Mouse (Mus musculus): ENCODE data around the gene Ifrd2. TPM values are rescaled to one million over a fixed set of nuclear protein-coding genes. Genes with fewer than 3 reads are reported as not detected.
A peak's percentile ranks its signal among the peaks of the same experiment; 100 is the strongest.
"Not testable (repeated sequence)": the region's sequence is repeated elsewhere in the genome, so short reads cannot be mapped to it uniquely, and the experiment has no call there.

Ifrd2 gene
- polyA plus RNA-seq, 1 experiment from 2014 or later: 40.0 TPM

DNA sequence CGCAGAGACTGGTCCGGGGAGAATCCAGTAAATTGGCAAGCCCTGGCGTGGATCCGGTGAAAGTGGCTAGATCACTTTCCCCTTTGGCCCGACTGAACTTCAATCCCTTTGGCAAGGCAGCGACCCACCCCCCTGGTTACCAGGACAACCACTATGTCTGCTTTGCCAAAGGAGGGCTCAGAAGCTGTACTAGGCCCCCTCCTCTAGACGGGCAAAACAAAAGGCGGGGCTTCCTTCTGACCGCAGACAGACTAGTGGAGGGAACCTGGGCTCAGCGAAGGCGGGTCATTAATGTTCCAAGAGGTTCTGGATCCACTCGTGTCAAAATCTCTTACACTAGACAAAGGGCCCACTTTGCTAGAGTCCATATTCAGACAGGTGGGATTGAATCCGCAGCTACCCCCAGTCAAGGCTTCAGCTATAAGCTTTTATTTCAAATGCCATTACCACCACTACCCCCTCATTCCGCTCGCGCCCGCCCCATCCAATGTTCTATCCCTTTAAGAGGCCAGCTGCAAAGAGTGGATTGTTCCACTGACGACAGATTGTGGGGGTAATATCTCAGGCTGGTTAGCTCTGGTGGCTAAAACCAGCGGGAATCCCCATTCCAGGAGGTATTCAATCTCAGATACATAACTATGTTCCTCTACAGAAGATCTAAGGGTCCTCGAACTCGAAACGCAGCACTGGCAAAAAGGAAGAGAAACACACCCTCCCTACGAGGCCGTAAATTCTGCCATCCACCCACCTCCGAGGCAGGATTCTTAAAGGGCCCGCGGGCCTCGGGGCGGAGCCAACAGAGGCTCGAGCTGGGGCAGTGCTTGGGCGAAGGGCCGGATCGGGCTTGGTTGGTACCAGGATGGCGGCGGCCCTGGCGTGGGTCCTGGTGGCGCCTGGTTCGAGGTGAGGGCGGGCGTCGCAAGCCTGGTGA is 18.8 kb upstream of the Ifrd2 start:
- peak overlapping the region; percentile 73 for H3K4me3 ChIP-seq
- 0% methylated on average over 41 of the region's 41 CpGs for WGBS
- peak overlapping the region; percentile 66 for H3K9ac ChIP-seq
- peak overlapping the region; percentile 90 for H3K27ac ChIP-seq
- H3K36me3 ChIP-seq: peaks cover 33% of the 10 kb centered on the region
- ATAC-seq (ENCODE audit: borderline replicate concordance, extremely low read depth, low FRiP score, low TSS enrichment): peak; percentile 85
- no peaks in the 10 kb centered on the region for H3K9me3 ChIP-seq
- no peaks in the 10 kb centered on the region for H3K27me3 ChIP-seq
- peak overlapping the region; percentile 73 for H3K4me2 ChIP-seq
- H3K4me1 ChIP-seq: peaks cover 51% of the 10 kb centered on the region

DNA sequence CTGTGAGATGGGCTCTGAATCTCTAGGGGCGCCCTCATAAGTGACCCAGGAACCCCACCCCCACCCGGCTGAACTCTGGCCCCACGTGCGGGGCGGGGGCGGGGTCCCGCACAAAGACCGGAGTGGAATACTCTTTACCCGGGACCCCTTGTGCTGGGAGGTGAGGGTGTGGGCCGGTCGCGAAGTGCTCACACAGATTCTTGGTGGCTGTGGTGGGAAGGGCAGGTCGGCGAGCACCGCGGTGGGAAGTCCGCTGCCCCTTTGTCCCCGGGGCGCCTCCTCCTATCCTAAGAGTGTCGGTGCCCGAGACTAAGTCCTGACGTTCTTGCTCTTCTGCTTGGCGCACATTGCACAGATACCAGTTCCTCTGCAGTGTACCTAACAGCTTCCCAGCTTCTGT is 18.2 kb upstream of the Ifrd2 start:
- Histone ChIP-seq H3K27ac (peak overlapping the region; percentile 90), H3K9me3 (no peaks in the 10 kb centered on the region), H3K27me3 (no peaks in the 10 kb centered on the region), H3K4me2 (peak overlapping the region; percentile 73), H3K36me3 (peaks cover 36% of the 10 kb centered on the region), H3K9ac (peak overlapping the region; percentile 66), H3K4me1 (peaks cover 44% of the 10 kb centered on the region), H3K4me3 (peak overlapping the region; percentile 73)
- ATAC-seq (ENCODE audit: borderline replicate concordance, extremely low read depth, low FRiP score, low TSS enrichment): peak; percentile 6; the same call in 1 of the 2 replicates
- WGBS: 0% methylated on average over 23 of the region's 23 CpGs

GRCm38 (mm10) chr9:107570016-107570415 is 17.4 kb upstream of the Ifrd2 start:
- Histone ChIP-seq H3K9ac (peak overlapping the region; percentile 66), H3K36me3 (peaks cover 38% of the 10 kb centered on the region), H3K27me3 (no peaks in the 10 kb centered on the region), H3K4me3 (peak overlapping the region; percentile 73), H3K27ac (peak overlapping the region; percentile 90), H3K4me1 (peaks cover 44% of the 10 kb centered on the region), H3K9me3 (no peaks in the 10 kb centered on the region), H3K4me2 (peak overlapping the region; percentile 73)
- ATAC-seq (ENCODE audit: borderline replicate concordance, extremely low read depth, low FRiP score, low TSS enrichment): no peak
- WGBS: 20% methylated on average over 13 of the region's 13 CpGs

GRCm38 (mm10) chr9:107570845-107571244 is 16.6 kb upstream of the Ifrd2 start:
- Histone ChIP-seq H3K4me1 (peaks cover 48% of the 10 kb centered on the region), H3K9me3 (no peaks in the 10 kb centered on the region), H3K27ac (peak overlapping the region; percentile 3; the same call in 1 of the 2 replicates), H3K9ac (peak overlapping the region; percentile 66; the same call in 1 of the 2 replicates), H3K4me3 (peak overlapping the region; percentile 73), H3K36me3 (peaks cover 35% of the 10 kb centered on the region), H3K27me3 (no peaks in the 10 kb centered on the region), H3K4me2 (peak overlapping the region; percentile 73)
- no peak for ATAC-seq (ENCODE audit: borderline replicate concordance, extremely low read depth, low FRiP score, low TSS enrichment)
- 74% methylated on average over 21 of the region's 21 CpGs for WGBS

DNA sequence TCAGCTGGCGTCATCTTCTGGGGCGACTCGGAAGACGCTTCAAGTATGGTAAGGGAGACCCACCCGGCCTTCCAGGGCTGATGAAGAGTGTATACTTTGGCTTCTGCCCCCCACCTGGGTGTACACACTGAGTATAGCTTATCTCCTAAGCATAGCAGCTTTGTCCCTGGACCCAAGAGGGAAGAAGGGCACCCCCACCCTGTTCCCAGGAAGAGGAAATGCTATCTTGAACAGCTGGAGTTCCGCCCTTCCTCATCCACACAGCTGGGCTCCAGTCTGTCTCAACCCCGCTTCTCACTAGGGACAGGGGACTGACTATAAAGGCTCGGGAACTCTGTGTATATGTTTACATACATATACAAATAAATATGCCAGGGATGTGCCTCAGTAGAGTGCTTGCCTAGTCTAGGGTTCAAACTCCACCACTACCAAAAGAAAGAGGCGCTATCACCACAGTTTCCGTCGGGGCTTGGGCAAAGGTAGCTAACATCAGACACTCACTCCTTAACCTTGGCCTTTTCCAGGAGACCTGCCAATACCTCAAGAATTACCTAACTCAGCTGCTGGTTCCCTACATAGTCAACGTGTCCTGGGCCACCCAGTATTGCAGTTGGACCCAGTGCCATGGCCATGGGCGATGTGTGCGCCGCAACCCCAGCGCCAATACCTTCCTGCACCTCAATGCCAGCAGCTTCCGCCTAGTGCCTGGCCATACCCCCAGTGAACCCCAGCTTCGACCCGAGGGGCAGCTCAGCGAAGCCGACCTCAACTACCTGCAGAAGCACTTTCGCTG is 15.7 kb upstream of the Ifrd2 start:
- Histone ChIP-seq H3K4me1 (peaks cover 49% of the 10 kb centered on the region), H3K9ac (no peak overlapping the region), H3K4me3 (0 out of 2 replicates have a peak overlapping the region, but pooled peaks have one; percentile 73), H3K4me2 (peak overlapping the region; percentile 73), H3K9me3 (no peaks in the 10 kb centered on the region), H3K36me3 (peaks cover 35% of the 10 kb centered on the region), H3K27ac (no peak overlapping the region), H3K27me3 (no peaks in the 10 kb centered on the region)
- 83% methylated on average over 22 of the region's 22 CpGs for WGBS
- ATAC-seq (ENCODE audit: borderline replicate concordance, extremely low read depth, low FRiP score, low TSS enrichment): no peak

- no peak overlapping the region for H3K4me3 ChIP-seq
- peaks cover 35% of the 10 kb centered on the region for H3K36me3 ChIP-seq
- 84% methylated on average over 2 of the region's 2 CpGs for WGBS
- H3K4me1 ChIP-seq: peaks cover 49% of the 10 kb centered on the region
- H3K9me3 ChIP-seq: no peaks in the 10 kb centered on the region
- no peak overlapping the region for H3K9ac ChIP-seq
- no peaks in the 10 kb centered on the region for H3K27me3 ChIP-seq
- H3K4me2 ChIP-seq: no peak overlapping the region
- H3K27ac ChIP-seq: no peak overlapping the region
- no peak for ATAC-seq (ENCODE audit: borderline replicate concordance, extremely low read depth, low FRiP score, low TSS enrichment)
Measured at GRCm38 (mm10) chr9:107572327-107572662, 15.1 kb upstream of the Ifrd2 start.

DNA sequence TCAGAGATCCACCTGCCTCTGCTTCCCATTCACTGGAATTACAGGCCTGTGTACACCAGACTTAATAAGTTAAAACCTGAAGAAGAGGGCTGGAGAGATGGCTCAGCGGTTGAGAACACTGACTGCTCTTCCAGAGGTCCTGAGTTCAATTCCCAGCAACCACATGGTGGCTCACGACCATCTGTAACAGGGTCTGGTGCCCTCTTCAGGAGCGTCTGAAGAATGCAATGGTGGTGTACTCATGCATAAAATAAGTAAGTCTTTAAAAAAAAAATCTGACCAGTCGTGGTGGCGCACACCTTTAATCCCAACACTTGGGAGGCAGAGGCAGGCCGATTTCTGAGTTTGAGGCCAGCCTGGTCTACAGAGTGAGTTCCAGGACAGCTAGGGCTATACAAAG is 13.7 kb upstream of the Ifrd2 start:
- ATAC-seq (ENCODE audit: borderline replicate concordance, extremely low read depth, low FRiP score, low TSS enrichment); H3K9ac ChIP-seq; H3K27ac ChIP-seq; H3K27me3 ChIP-seq; H3K4me3 ChIP-seq; H3K4me2 ChIP-seq; H3K9me3 ChIP-seq: not testable (repeated sequence)
- 77% methylated on average over 6 of the region's 6 CpGs for WGBS
- peaks cover 35% of the 10 kb centered on the region for H3K36me3 ChIP-seq
- H3K4me1 ChIP-seq: peaks cover 47% of the 10 kb centered on the region

GRCm38 (mm10) chr9:107575579-107576356 is 11.7 kb upstream of the Ifrd2 start:
- H3K27ac ChIP-seq: peak overlapping the region; percentile 74
- no peak for ATAC-seq (ENCODE audit: borderline replicate concordance, extremely low read depth, low FRiP score, low TSS enrichment)
- H3K9me3 ChIP-seq: no peaks in the 10 kb centered on the region
- no peak overlapping the region for H3K9ac ChIP-seq
- no peak overlapping the region for H3K4me3 ChIP-seq
- peaks cover 45% of the 10 kb centered on the region for H3K4me1 ChIP-seq
- WGBS: 62% methylated on average over 14 of the region's 14 CpGs
- H3K4me2 ChIP-seq: no peak overlapping the region
- H3K27me3 ChIP-seq: no peaks in the 10 kb centered on the region
- H3K36me3 ChIP-seq: peaks cover 35% of the 10 kb centered on the region

GRCm38 (mm10) chr9:107576357-107577107 is 10.9 kb upstream of the Ifrd2 start, which contains the start of gene Hyal1:
TSS of gene Hyal1 (plus strand) at chr9:107576927.
- Histone ChIP-seq H3K36me3 (peaks cover 27% of the 10 kb centered on the region), H3K4me1 (peaks cover 44% of the 10 kb centered on the region), H3K9me3 (no peaks in the 10 kb centered on the region), H3K9ac (peak within 1 kb of the TSS; percentile 42), H3K27ac (peak within 1 kb of the TSS; percentile 74), H3K4me3 (peak within 1 kb of the TSS; percentile 40), H3K27me3 (no peaks in the 10 kb centered on the region), H3K4me2 (peak within 1 kb of the TSS; percentile 61)
- 14% methylated on average over 16 of the region's 16 CpGs for WGBS
- ATAC-seq (ENCODE audit: borderline replicate concordance, extremely low read depth, low FRiP score, low TSS enrichment): peak; percentile 73

DNA sequence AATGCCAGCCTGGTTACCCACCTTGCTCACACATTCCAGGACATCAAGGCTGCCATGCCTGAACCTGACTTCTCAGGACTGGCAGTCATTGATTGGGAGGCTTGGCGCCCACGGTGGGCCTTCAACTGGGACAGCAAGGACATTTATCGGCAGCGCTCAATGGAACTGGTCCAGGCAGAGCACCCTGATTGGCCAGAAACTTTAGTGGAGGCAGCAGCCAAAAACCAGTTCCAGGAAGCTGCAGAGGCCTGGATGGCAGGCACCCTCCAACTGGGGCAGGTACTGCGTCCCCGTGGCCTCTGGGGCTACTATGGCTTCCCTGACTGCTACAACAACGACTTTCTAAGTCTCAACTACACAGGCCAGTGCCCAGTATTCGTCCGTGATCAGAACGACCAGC is 9.6 kb upstream of the Ifrd2 start:
- no peak overlapping the region for H3K4me2 ChIP-seq
- H3K36me3 ChIP-seq: peaks cover 17% of the 10 kb centered on the region
- no peak overlapping the region for H3K27ac ChIP-seq
- no peak overlapping the region for H3K9ac ChIP-seq
- WGBS: 88% methylated on average over 10 of the region's 10 CpGs
- ATAC-seq (ENCODE audit: borderline replicate concordance, extremely low read depth, low FRiP score, low TSS enrichment): no peak
- H3K27me3 ChIP-seq: no peaks in the 10 kb centered on the region
- no peak overlapping the region for H3K4me3 ChIP-seq
- H3K4me1 ChIP-seq: peaks cover 56% of the 10 kb centered on the region
- H3K9me3 ChIP-seq: no peaks in the 10 kb centered on the region

GRCm38 (mm10) chr9:107578587-107578986 is 8.9 kb upstream of the Ifrd2 start, which contains the start of gene Naa80:
TSS of gene Naa80 (plus strand) at chr9:107578887.
- H3K4me2 ChIP-seq: peak within 1 kb of the TSS; percentile 87; the same call in 1 of the 2 replicates
- 66% methylated on average over 3 of the region's 3 CpGs for WGBS
- no peak within 1 kb of the TSS for H3K9ac ChIP-seq
- H3K27me3 ChIP-seq: no peaks in the 10 kb centered on the region
- ATAC-seq (ENCODE audit: borderline replicate concordance, extremely low read depth, low FRiP score, low TSS enrichment): no peak
- peak within 1 kb of the TSS; percentile 97 for H3K27ac ChIP-seq
- peaks cover 18% of the 10 kb centered on the region for H3K36me3 ChIP-seq
- H3K4me3 ChIP-seq: no peak within 1 kb of the TSS
- H3K9me3 ChIP-seq: no peaks in the 10 kb centered on the region
- H3K4me1 ChIP-seq: peaks cover 57% of the 10 kb centered on the region
